Mouse (Mus musculus) retina, postnatal 1 day (tissue): ENCODE results near the gene Vil1.
A peak's percentile ranks its signal among the peaks of the same experiment; 100 is the strongest.

Experiments used
- DNase-seq: peaks from one replicate; pipeline ENCODE4 v3.0.0-alpha.2; 2012

Vil1 gene

DNA sequence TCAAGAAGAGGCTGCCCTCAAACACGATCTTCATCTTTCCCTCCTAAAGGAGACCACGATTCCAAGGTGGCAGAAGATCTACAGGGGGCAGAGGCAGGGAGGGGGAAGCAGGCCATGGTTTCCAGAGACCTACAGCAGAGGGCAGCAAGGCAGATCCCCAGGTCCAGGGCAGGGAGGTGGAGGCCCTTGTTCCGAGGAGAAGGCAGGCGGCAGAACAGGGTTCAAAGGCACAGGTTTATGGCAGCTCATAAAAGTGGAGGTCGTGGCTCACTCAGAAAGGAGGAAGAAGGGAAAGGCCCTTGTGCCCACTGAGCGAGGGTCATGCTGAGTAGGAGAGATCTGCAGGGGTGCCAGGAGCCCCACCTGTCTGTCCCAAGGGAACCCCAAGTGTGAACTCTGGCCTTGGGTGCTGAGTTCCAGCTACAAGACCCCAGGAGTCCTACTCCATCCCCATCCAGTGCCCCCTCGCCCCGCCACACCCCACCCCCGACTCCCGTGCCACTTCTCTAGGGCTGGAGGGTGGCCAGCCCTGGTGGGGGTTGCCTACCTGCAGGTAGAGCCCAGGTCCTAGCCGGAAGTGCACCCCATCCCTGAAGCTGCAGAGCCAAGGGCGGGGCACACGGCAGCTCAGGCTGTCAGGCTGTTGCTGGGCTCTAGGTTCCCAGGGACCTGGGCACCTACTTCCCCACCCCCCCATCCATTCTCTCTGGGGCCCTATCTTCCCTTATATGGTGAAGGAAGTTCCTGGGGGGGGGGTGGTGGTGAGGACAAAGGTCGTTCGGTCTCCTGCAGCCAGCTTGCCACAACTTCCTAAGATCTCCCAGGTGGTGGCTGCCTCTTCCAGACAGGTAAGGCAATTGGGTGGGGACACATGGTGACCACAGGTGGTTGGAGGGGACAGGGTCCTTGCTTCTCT lies at the start of gene Vil1:
Gene Vil1 (plus strand): TSS at position 788 of the 916 bp plus-strand sequence.
- no peak for DNase-seq

GRCm38 (mm10) chr1:74359952-74360517 lies 49.1 kb upstream of the Vil1 start:
- no peak for DNase-seq

DNA sequence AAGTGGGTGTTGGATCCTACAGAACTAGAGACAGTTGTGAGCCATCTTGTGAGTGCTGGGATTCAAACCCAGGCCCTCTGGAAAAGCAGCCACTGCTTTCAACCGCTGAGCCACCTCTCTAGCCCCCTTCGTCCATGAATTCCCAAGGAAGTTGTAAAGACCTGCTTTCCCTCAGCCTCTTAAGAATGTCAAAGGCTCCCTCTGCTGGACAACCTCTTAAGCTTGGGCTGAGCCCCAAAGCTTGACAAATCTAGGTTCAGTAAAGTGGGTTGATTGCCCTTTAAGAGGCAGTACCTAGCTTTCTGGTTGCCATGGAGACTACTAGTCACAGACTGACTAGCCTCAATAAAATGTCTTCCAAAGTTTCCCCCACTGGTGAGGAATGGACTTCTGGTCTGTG lies 47.4 kb upstream of the Vil1 start, which contains the start of gene Catip:
Gene Catip (plus strand): TSS at position 297 of the 400 bp plus-strand sequence.
- DNase-seq, result peak; percentile 91

DNA sequence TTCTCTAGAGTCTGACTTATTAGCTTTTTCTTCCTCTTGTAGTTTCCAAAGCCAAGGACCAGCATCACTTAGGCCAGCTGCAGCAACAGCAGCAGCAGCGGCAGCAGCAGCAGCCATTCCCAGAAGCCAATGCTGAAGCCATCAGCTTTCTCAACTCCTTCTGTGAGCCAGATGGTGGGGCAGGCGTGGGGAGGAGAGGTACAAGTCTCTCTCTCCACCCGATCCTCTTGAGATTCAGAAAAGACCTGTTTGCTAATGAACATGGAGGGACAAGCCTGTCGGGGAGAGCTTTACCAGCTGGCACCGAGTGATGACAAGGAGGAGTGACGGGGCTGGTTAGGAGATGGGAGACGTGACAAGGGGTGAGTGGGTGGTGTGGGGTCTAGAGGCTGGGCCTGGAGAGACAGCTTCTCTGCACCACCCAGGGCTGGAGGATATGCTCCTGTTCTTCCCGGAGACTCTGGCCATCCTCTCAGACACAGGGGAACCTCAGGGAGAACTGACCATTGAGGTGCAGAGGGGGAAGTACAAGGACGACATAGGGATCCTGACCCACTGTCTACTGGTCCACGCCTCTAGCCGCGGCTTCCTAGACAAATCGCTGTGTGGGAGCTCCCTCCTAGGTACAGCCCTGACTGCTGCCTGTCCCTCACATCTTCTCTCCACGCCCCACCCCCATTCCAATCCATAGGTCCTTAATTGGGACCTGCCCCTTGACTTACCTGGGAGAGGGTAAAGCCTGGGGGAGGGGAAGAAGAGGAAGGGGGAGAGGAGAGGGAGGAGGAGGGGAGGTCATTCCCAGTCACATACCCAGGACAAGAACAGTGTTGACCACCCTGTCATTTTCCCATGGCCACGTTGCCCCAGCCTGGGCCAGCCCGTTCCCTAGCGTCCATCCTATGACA lies 46.6 kb upstream of the Vil1 start:
- no peak for DNase-seq

DNA sequence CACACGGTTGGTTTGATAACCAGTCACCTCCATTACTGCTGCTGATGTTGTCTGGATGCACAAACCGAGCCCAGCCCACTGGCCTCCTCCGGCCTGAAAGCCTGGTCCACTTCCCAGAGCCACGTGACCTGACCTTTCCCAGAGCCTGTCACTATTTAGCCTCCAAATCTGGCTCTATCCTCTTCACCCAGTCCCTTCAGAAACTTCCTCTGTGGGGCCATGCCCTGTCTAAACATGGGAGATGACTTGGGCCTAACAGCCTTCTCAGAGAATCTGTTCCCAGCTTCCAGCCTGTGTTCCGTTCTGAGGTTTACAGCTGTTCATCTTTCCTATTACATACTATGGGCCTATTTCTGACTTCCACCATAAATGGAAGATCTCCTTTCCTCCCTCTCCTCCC lies 45.7 kb upstream of the Vil1 start:
- DNase-seq, result no peak

- no peak for DNase-seq
Measured at GRCm38 (mm10) chr1:74364270-74364669, 44.9 kb upstream of the Vil1 start.

DNA sequence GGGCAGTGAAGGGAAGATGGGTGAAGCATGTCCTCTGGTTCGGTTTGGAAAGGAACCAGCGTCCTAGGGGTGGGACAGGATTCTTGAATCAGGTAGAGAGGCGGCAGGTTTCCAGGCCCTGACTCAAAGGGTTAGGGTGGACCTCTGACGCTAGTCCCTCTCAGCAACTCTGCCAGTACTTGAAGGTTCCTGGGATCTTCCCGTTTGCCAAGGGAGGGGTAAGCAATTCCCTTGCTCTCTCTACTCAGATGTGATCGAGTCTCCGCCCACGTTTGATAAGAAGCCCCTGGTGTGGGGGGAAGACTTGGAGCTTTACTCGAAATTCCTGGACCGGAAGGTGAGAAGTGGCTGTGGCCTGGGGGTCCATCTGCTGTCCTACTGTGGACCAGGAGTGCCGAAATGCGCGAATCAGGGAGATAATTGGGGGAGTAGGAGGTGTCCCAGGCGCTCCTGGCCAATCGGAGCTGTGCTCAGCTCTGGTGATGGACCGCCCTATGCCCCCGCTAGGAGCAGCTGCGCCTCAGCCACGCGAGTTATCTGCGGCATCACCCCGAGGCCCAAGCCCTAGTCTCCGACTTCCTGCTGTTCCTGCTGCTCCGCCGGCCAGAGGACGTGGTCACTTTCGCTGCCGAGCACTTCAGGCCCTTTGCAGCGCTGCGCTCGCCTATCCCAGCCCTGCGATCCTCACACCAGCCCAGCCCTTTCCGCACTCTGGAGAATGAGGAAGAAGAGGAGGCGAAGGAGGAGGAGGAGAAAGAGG lies 41.1 kb upstream of the Vil1 start:
- DNase-seq, result peak; percentile 75

GRCm38 (mm10) chr1:74370040-74370439 lies 39.1 kb upstream of the Vil1 start:
- DNase-seq, result no peak

GRCm38 (mm10) chr1:74373372-74373771 lies 35.8 kb upstream of the Vil1 start:
- no peak for DNase-seq

DNA sequence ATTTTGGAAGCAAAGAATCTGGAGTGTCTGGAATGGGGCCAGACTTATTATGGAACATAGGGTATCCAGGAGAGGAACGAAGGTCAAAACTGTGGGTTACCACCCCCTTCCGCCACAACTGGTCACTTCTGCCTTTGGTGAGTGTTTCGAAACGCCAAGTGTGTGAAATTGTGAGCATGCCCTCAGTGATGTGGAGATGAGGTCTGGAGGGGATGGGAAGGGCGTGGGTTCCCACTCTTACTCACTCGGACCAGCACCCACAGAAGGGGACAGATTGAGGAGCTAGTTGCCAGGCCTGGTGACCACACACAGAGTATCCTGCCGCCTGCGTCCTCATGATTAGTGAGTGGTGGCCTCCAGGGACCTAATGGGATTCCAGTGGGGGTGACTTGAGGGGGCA lies 34.2 kb upstream of the Vil1 start, which contains the start of gene Slc11a1:
Gene Slc11a1 (plus strand): TSS at position 216 of the 400 bp plus-strand sequence.
- DNase-seq, result peak; percentile 38

GRCm38 (mm10) chr1:74375561-74375960 lies 33.6 kb upstream of the Vil1 start:
- no peak for DNase-seq

DNA sequence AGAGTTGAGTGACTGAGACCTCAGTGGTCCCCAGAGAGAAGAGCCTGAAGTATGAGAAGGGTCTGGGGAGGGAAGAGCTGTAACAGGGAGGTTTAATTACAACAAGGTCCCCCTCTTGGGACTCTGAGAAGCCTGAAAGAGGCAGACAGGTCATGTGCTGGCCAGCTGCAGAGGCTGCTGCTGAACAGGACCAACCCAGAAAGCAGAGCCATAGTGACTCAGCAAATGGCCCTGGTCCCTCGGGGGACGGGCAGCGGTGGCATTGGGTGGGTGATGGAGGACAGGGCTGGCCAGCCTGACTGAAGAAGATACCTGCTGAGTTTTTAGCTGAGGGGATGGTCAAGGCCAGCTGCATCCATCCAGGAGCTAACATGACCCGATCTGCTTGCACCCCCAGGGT lies 32.8 kb upstream of the Vil1 start:
- DNase-seq, result no peak

DNA sequence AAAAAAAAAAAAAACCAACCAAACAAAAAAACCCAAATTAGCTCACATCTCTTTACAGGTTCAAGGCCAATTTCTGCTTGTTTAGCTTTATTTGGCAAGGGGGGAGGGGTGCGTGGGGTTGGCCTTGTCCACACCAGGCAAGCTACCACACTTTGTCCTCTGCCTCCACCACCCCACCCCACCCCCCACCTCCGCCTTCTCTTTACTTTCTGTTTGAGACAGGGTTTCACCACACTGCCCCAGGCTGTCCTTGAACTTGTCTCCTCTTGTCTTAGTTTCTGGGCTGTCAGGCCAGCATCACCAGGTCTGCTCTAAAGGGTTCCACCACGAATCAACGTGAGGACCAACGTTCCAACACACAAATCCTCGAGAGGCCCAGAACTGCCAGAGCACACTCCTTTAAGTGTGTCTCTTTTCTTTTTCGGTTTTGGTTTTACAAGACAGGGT lies 30.1 kb upstream of the Vil1 start:
- no peak for DNase-seq

GRCm38 (mm10) chr1:74380484-74380883 lies 28.7 kb upstream of the Vil1 start:
- no peak for DNase-seq

DNA sequence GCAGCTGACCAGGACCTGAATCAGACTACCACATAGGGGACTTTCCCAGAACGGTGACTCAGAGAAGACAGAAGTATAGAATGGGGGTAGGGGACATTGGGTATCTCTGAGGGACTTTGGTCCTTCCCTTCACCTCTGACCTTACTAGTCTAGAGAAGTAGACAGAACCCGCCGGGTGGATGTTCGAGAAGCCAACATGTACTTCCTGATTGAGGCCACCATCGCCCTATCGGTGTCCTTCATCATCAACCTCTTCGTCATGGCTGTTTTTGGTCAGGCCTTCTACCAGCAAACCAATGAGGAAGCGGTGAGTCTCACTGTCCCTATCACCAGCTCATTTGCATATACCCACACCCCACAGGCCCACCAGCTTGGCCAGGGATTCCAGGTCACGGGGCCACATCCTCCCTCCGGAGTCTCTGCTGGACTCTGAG lies 27.6 kb upstream of the Vil1 start:
- DNase-seq, result no peak

DNA sequence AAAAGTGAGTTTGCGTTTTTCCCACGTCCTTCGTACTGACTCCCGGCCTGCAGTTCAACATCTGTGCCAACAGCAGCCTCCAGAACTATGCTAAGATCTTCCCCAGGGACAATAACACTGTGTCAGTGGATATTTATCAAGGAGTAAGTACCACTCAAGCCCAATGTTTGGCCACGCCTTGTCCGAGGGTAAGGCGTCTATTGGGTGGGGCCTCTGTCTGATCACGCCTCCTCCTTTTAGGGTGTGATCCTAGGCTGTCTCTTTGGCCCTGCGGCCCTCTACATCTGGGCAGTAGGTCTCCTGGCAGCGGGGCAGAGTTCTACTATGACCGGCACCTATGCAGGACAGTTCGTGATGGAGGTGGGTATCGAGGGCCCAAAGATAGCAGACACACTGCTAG lies 25.8 kb upstream of the Vil1 start:
- DNase-seq, result no peak

DNA sequence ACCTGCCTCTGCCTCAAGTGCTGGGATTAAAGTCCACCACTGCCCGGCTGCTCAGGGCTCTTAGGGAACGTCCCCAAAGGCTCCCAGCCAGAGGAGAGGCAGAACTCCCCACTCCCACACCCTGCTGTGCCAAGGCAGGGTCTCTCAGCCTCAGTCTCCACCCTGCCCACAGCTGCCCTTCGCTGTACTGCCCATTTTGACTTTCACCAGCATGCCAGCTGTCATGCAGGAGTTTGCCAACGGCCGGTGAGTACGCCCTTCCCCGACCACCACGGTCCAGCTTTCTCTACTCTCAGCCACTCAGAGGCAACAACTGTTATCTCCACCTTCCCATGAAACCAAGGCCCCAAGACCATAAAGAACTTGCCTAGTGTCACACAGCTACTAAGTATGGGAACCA lies 24.7 kb upstream of the Vil1 start:
- no peak for DNase-seq

GRCm38 (mm10) chr1:74385064-74385463 lies 24.1 kb upstream of the Vil1 start:
- no peak for DNase-seq

GRCm38 (mm10) chr1:74385531-74385930 lies 23.6 kb upstream of the Vil1 start:
- no peak for DNase-seq

- DNase-seq, result no peak
Measured at GRCm38 (mm10) chr1:74386363-74386713, 22.8 kb upstream of the Vil1 start.

DNA sequence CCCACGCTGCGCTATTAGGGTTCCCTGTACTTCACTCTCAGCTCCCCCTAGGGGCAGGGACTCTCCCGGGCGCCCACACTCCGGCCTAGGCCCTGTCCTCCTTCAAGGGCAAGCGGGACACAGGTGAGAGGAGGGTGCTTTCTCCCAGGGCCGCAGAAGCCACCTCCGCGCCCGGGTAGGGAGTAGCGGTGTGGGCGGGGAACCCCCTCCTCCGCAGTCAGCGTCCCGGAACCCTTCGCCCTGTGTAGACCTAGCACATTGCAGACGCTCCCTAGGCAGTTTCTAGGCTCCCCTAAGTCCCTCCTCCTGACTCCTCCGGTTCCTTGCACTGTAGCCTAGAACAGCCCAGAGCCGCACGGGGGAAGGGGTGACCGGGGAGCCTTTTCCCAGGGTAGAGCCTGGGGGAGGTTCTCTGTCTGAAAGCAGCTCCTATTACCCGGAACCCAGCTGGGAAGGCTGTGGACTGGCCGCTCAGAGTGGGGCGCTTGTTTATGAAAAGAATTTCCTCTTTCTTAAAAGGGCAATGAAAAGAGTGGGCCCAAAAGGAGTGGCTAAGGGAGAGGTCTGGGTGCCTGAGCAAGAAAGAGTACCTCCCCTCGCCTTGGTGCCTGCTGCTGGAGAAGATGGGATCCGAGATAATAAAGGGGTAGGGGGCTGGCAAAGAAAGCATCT lies 22.3 kb upstream of the Vil1 start:
- peak; percentile 98 for DNase-seq
